Mouse (Mus musculus) thymus, adult 2 months (tissue): ENCODE data around the gene Hps5.

Experiments used
- CTCF ChIP-seq: fragments of 200-500 bp; IDR thresholded peaks from 2 replicates; pipeline ENCODE4 v1.5.1; 2012; ENCODE audit warnings: mild to moderate bottlenecking, control low read depth, low read length, moderate library complexity, borderline replicate concordance; ENCODE audit not compliant: control insufficient read depth, poor library complexity, insufficient read depth; ENCODE audit errors: extremely low read depth
- POLR2A ChIP-seq: fragments of 200-500 bp; IDR thresholded peaks from 2 replicates; pipeline ENCODE4 v1.6.1; 2012; ENCODE audit warnings: mild to moderate bottlenecking, low read length, control low read depth, moderate library complexity; ENCODE audit not compliant: control insufficient read depth, poor library complexity, insufficient read depth; ENCODE audit errors: extremely low read depth

DNA sequence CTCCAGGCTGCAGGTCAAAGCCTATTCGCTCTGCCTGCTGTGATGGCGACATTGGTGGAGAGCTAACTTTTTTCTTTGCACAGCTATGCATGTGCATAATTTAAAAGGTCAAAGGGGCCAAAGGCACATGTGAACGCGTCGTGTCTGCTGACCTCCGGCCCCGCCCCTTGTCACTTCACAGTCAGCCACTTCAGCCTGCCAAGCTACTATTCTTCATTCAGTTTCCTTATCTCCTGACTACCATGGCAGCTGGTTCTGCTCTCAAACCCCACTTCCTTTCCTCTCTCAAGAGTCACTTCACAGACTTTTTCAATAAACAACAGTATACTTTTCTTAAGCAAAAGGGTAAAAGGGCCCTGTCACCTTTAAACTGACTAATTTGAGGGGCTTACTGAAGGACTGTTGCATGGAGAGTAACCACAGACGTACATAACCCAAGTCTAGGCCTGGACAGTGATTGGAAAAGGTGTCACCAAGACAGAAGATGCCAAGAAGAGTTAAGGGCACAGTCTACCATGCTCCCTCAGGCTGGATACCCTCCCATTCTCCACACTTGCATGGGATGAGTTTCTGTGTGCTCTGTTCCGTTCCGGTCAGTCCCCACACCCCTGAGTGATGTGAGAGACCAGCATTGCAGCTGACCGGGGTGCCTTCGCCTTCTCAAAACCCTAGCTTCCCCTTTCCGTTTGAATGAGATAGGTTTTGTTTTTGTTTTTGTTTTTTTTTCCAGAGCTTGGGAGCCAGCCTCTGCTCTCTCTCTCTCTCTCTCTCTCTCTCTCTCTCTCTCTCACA is 35.1 kb upstream of the Hps5 start:
- no peak for TF ChIP-seq CTCF
- no peak for TF ChIP-seq POLR2A
